Mouse (Mus musculus): ENCODE data around the gene Sh3d19.

DNA sequence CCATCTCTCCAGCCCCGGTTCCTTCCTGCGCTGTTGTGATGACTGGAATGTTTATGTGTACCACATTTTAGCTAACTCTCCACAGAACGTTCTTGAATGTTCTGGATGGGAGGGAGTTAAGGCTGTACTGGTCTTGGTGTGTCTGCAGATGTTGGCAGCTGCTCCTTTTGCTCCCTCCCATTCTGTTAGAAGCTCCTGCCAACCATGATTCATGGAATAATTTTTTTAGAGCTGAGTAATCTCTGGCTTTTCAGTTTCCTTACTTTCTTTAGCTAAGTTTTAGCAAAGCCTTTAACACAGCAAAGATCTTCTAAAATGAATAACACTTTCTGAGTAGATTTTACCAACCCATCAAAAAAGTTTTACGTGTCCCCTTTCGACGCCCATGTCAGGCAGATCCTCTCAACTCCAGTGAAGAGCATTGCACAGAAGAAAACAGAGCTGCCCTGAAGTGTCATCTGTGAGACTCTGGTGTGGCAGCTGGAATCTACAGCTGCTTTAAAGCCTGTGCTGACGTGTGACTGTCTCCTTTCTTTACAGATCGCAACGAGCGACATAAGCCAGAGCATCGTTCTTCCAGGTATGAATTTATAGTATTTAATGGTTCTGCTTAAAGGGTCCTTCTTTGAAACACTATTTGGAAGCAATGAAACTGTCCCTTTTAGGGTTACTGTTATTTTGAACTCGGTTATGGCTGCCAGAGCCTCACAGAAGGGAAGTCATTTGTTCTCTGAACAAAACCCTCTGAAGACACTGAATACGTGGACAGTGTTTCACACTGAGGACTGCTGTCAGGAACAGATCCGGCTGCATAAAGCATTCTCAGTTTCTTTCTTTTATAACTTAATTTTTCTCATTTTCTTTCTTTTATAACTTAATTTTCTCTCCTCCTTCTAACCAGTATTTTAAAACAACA is 69.6 kb downstream of the Sh3d19 start:
- TF ChIP-seq CTCF (conservative IDR thresholded peaks at IDR 0.05; ENCODE audit: insufficient read depth, insufficient read length, low read depth, low read length) (no peak), POLR2A (IDR thresholded peaks at IDR 0.05; ENCODE audit: low read depth, low read length) (no peak)

Measured in kidney, adult 2 months (tissue).